Mouse (Mus musculus) v-Abl transformed pro-B cells (cell line): ENCODE measurements around the gene Eif2ak2.

Experiments
- in situ Hi-C, 2 experiments: fragments of 400-800 bp; cut with MboI; formaldehyde crosslinking; loops; one replicate each; pipeline ENCODE4 v1.15.1; 2025; ENCODE audit not compliant: unreplicated experiment in 2 of 2

Gene Eif2ak2

GRCm38 (mm10) chr17:78856243-78856642, 26.1 kb downstream of the Eif2ak2 start:
- in situ Hi-C loops: no loop called here

- in situ Hi-C loops: loop anchor here in 1 of 2 experiments (25.0 kb wide), 1 partner anchor 1020 kb away; no protein-coding TSS in a partner anchor
Observed at GRCm38 (mm10) chr17:78842271-78842928, 40.0 kb downstream of the Eif2ak2 start.

- in situ Hi-C loops: loop anchor here (5.0 to 25.0 kb wide), 2 partner anchors 101 to 1026 kb away; partner anchors contain the start of genes Cebpz (in 1 of the 2) and Ndufaf7 (in 1 of the 2)
Observed at GRCm38 (mm10) chr17:78836056-78836455, 46.3 kb downstream of the Eif2ak2 start.

- in situ Hi-C loops: loop anchor here (5.0 to 25.0 kb wide), 2 partner anchors 102 to 1027 kb away; partner anchors contain the start of genes Cebpz (in 1 of the 2) and Ndufaf7 (in 1 of the 2)
Observed at GRCm38 (mm10) chr17:78834856-78835835, 47.2 kb downstream of the Eif2ak2 start, which contains the start of the genes Heatr5b and Gpatch11. Gene Heatr5b, minus strand, starts transcription at chr17:78835364. Gene Gpatch11, plus strand, starts transcription at chr17:78835567.

GRCm38 (mm10) chr17:78824346-78824745, 58.0 kb downstream of the Eif2ak2 start:
- in situ Hi-C loops: loop anchor here in 1 of 2 experiments (25.0 kb wide), 2 partner anchors 888 to 1013 kb away; partner anchors contain the start of gene Cyp1b1

- in situ Hi-C loops: loop anchor here (5.0 to 25.0 kb wide), 4 partner anchors 765 to 1028 kb away; partner anchors contain the start of gene Cyp1b1 (in 1 of the 2)
Observed at GRCm38 (mm10) chr17:78809582-78809981, 72.8 kb downstream of the Eif2ak2 start.

GRCm38 (mm10) chr17:78809019-78809418, 73.4 kb downstream of the Eif2ak2 start:
- in situ Hi-C loops: loop anchor here (5.0 to 25.0 kb wide), 4 partner anchors 766 to 1028 kb away; partner anchors contain the start of gene Cyp1b1 (in 1 of the 2)
